In genomic region chr7:107236854-107237253, GRCm38 (mm10) we compare ENCODE assay signal across 17 mouse cellular contexts. TPM values are rescaled to one million over a fixed set of nuclear protein-coding genes. Genes with fewer than 3 reads are reported as not detected.
"Had no signal": no experiment of that assay in that cellular context is flagged by ENCODE, and none has a peak within 500 bp of the region (broad histone marks: within the 10 kb centered on the region; RNA-seq: fewer than 3 reads in every experiment).

No protein-coding gene starts in this region.

- H3K36me3 ChIP-seq: limb, embryonic 13.5 days; midbrain, embryonic 13.5 days had no signal

- ATAC-seq: midbrain, embryonic 13.5 days had no signal

- H3K9ac ChIP-seq: limb, embryonic 13.5 days; liver, embryonic 14.5 days; midbrain, embryonic 13.5 days had no signal

- DNase-seq: kidney, postnatal 10 days; kidney, postnatal 4 days; left cerebral cortex, postnatal 4 days; lung, adult 18-20 months; thymus, postnatal 4 days had no signal

- H3K27me3 ChIP-seq: limb, embryonic 13.5 days; midbrain, embryonic 13.5 days had no signal

- H3K9me3 ChIP-seq: limb, embryonic 13.5 days; midbrain, embryonic 13.5 days had no signal

- H3K4me1 ChIP-seq: limb, embryonic 13.5 days; midbrain, embryonic 13.5 days had no signal

- H3K27ac ChIP-seq: layer of hippocampus, adult 2 months; limb, embryonic 13.5 days; liver, embryonic 14.5 days; midbrain, embryonic 13.5 days; stomach, postnatal 0 days had no signal

- H3K4me3 ChIP-seq: layer of hippocampus, adult 2 months; limb, embryonic 13.5 days; midbrain, embryonic 13.5 days had no signal

- H3K4me2 ChIP-seq: limb, embryonic 13.5 days; midbrain, embryonic 13.5 days had no signal

RNA-seq across cellular contexts. Expression of gene Rbmxl2, which starts 27.6 kb away (rescaled TPM):
- total RNA-seq: layer of hippocampus, adult 2 months; layer of hippocampus, postnatal 10 days; left cerebral cortex, postnatal 4 days; liver, adult 2 months; megakaryocyte-erythroid progenitor cell, adult 5-6 weeks; midbrain, postnatal 0 days; neutrophil, adult 5-6 weeks had no signal
- polyA plus RNA-seq: kidney, embryonic 14.5 days; limb, embryonic 13.5 days; liver, adult 2 months; liver, embryonic 14.5 days; lung, embryonic 16.5 days; midbrain, embryonic 13.5 days; midbrain, postnatal 0 days; stomach, postnatal 0 days had no signal
